ENCODE assay signal across 9 mouse cellular contexts in the genomic region with DNA sequence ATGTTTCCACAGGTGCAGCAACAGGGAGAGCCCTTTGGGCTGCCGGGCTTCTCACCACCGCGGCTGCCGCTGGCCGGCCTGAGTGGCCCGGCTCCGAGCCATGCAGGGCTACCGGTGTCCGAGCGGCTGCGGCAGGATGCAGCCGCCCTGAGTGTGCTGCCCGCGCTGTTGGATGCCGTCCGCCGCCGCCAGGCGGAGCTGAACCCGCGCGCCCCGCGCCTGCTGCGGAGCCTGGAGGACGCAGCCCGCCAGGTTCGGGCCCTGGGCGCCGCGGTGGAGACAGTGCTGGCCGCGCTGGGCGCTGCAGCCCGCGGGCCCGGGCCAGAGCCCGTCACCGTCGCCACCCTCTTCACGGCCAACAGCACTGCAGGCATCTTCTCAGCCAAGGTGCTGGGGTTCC. TPM values are rescaled to one million over a fixed set of nuclear protein-coding genes. Genes with fewer than 3 reads are reported as not detected.
DNase-seq lines count a peak whose midpoint lies in the region; ATAC-seq and TF ChIP-seq lines count a peak whose summit lies in the region.
"Had no signal": no experiment of that assay in that cellular context is flagged by ENCODE, and none has a peak within 500 bp of the region (broad histone marks: within the 10 kb centered on the region; RNA-seq: fewer than 3 reads in every experiment).

No protein-coding gene starts in this region.

- 2% methylated on average over 40 of the region's 41 CpGs for WGBS in embryonic facial prominence, embryonic 15.5 days
- WGBS in heart, embryonic 10.5 days = 1% methylated on average over 41 of the region's 41 CpGs
- WGBS in limb, embryonic 15.5 days = 4% methylated on average over 41 of the region's 41 CpGs
- WGBS in midbrain, embryonic 14.5 days = 1% methylated on average over 41 of the region's 41 CpGs

- H3K4me2 ChIP-seq in embryonic facial prominence, embryonic 15.5 days (replicated peaks) = peak overlapping the region; percentile 56
- H3K4me2 ChIP-seq in limb, embryonic 15.5 days = peak overlapping the region; percentile 63
- peak overlapping the region; percentile 56 for H3K4me2 ChIP-seq in midbrain, embryonic 14.5 days (ENCODE audit: low read length)

- DNase-seq in brain, embryonic 14.5 days (ENCODE audit: low read depth) = peak; percentile 59
- peak; percentile 85 for DNase-seq in heart, embryonic 10.5 days (ENCODE audit: low spot score)
- DNase-seq in kidney, adult 8-10 months = peak; percentile 65 to 77
- peak; percentile 78 for DNase-seq in midbrain, embryonic 14.5 days
- DNase-seq in spleen, adult 12 weeks (ENCODE audit: low spot score) = peak; percentile 42

- H3K4me3 ChIP-seq in embryonic facial prominence, embryonic 15.5 days (replicated peaks) = peak overlapping the region; percentile 38
- peak overlapping the region; percentile 58 for H3K4me3 ChIP-seq in heart, embryonic 10.5 days
- H3K4me3 ChIP-seq in limb, embryonic 15.5 days = peak overlapping the region; percentile 35
- peak overlapping the region; percentile 30 for H3K4me3 ChIP-seq in midbrain, embryonic 14.5 days (replicated peaks; ENCODE audit: low read depth, low read length)

- peak; percentile 61 for TF ChIP-seq CTCF in brain, embryonic 14.5 days (IDR thresholded peaks at IDR 0.05; ENCODE audit: borderline replicate concordance, extremely low read depth, insufficient read depth, insufficient read length)

- H3K4me1 ChIP-seq in embryonic facial prominence, embryonic 15.5 days = peaks cover 29% of the 10 kb centered on the region
- H3K4me1 ChIP-seq in heart, embryonic 10.5 days = peaks cover 25% of the 10 kb centered on the region
- H3K4me1 ChIP-seq in limb, embryonic 15.5 days = peaks cover 28% of the 10 kb centered on the region
- H3K4me1 ChIP-seq in midbrain, embryonic 14.5 days (ENCODE audit: control insufficient read depth, insufficient read depth, low read length) = peaks cover 7% of the 10 kb centered on the region

- no peaks in the 10 kb centered on the region for H3K9me3 ChIP-seq in embryonic facial prominence, embryonic 15.5 days (replicated peaks)
- no peaks in the 10 kb centered on the region for H3K9me3 ChIP-seq in heart, embryonic 10.5 days
- no peaks in the 10 kb centered on the region for H3K9me3 ChIP-seq in limb, embryonic 15.5 days
- no peaks in the 10 kb centered on the region for H3K9me3 ChIP-seq in midbrain, embryonic 14.5 days (ENCODE audit: control insufficient read depth, low read length)

- H3K27me3 ChIP-seq in embryonic facial prominence, embryonic 15.5 days = no peaks in the 10 kb centered on the region
- H3K27me3 ChIP-seq in heart, embryonic 10.5 days (ENCODE audit: insufficient read depth, poor library complexity, severe bottlenecking) = peaks cover 11% of the 10 kb centered on the region; the same call in 1 of the 2 replicates
- no peaks in the 10 kb centered on the region for H3K27me3 ChIP-seq in limb, embryonic 15.5 days
- no peaks in the 10 kb centered on the region for H3K27me3 ChIP-seq in midbrain, embryonic 14.5 days (ENCODE audit: control insufficient read depth, insufficient read depth, low read length)

- H3K36me3 ChIP-seq in embryonic facial prominence, embryonic 15.5 days = no peaks in the 10 kb centered on the region
- H3K36me3 ChIP-seq in heart, embryonic 10.5 days = no peaks in the 10 kb centered on the region
- H3K36me3 ChIP-seq in limb, embryonic 15.5 days = peaks cover 28% of the 10 kb centered on the region
- no peaks in the 10 kb centered on the region for H3K36me3 ChIP-seq in midbrain, embryonic 14.5 days (ENCODE audit: control insufficient read depth, insufficient read depth, low read length)

- no peak for ATAC-seq in embryonic facial prominence, embryonic 15.5 days (ENCODE audit: insufficient number of reproducible peaks, low FRiP score, low TSS enrichment, low read depth)
- ATAC-seq in limb, embryonic 15.5 days (ENCODE audit: insufficient number of reproducible peaks, low FRiP score, low TSS enrichment, low read depth) = no peak
- peak; percentile 18; the same call in 1 of the 2 replicates for ATAC-seq in midbrain, embryonic 14.5 days (ENCODE audit: low FRiP score, low TSS enrichment)
- no peak for ATAC-seq in inflammation-experienced regulatory T-cells, adult 6 months

- no peak for TF ChIP-seq POLR2A in brain, embryonic 14.5 days (IDR thresholded peaks at IDR 0.05; ENCODE audit: borderline replicate concordance, extremely low read depth, insufficient read depth, insufficient read length, poor library complexity, severe bottlenecking)

- no peak overlapping the region for H3K27ac ChIP-seq in embryonic facial prominence, embryonic 15.5 days (replicated peaks)
- H3K27ac ChIP-seq in heart, embryonic 10.5 days = peak overlapping the region; percentile 78
- H3K27ac ChIP-seq in limb, embryonic 15.5 days = no peak overlapping the region
- H3K27ac ChIP-seq in midbrain, embryonic 14.5 days (replicated peaks; ENCODE audit: low read depth, low read length) = no peak overlapping the region

- peak overlapping the region; percentile 31 for H3K9ac ChIP-seq in embryonic facial prominence, embryonic 15.5 days
- peak overlapping the region; percentile 47; the same call in 1 of the 2 replicates for H3K9ac ChIP-seq in limb, embryonic 15.5 days
- peak overlapping the region; percentile 49 for H3K9ac ChIP-seq in midbrain, embryonic 14.5 days (replicated peaks; ENCODE audit: low read length)

RNA-seq across cellular contexts. Expression of a gene that starts 4.5 kb away (rescaled TPM):
- polyA plus RNA-seq in brain, embryonic 14.5 days (2012; rRNA removed) = 8.0 and 12.2 TPM in 2 replicates
- polyA plus RNA-seq in embryonic facial prominence, embryonic 15.5 days (2015; fragmentation: Nextera tagmentation; extraction: Ambion mirVana) = 25.9 and 29.8 TPM in 2 replicates
- 3.4 and 6.5 TPM in 2 replicates for polyA plus RNA-seq in heart, embryonic 10.5 days (2016; fragmentation: Nextera tagmentation; extraction: Ambion mirVana)
- 25.3 and 28.7 TPM in 2 replicates for polyA plus RNA-seq in limb, embryonic 15.5 days (2015; fragmentation: Nextera tagmentation; extraction: Ambion mirVana)
- polyA plus RNA-seq in midbrain, embryonic 14.5 days (2014; fragmentation: Nextera tagmentation; extraction: Ambion mirVana) = 3.5 and 4.3 TPM in 2 replicates
- not detected for polyA plus RNA-seq in inflammation-experienced regulatory T-cells, adult 6 months (2017; shearing (Covaris generic))

RNA-seq across cellular contexts. Expression of a gene that starts 8.3 kb away (rescaled TPM):
- polyA plus RNA-seq in brain, embryonic 14.5 days (2012; rRNA removed) = 51.0 and 78.6 TPM in 2 replicates
- polyA plus RNA-seq in embryonic facial prominence, embryonic 15.5 days (2015; fragmentation: Nextera tagmentation; extraction: Ambion mirVana) = 93.4 and 99.8 TPM in 2 replicates
- 32.3 and 59.4 TPM in 2 replicates for polyA plus RNA-seq in heart, embryonic 10.5 days (2016; fragmentation: Nextera tagmentation; extraction: Ambion mirVana)
- 81.1 and 90.5 TPM in 2 replicates for polyA plus RNA-seq in limb, embryonic 15.5 days (2015; fragmentation: Nextera tagmentation; extraction: Ambion mirVana)
- 47.2 and 54.0 TPM in 2 replicates for polyA plus RNA-seq in midbrain, embryonic 14.5 days (2014; fragmentation: Nextera tagmentation; extraction: Ambion mirVana)
- polyA plus RNA-seq in inflammation-experienced regulatory T-cells, adult 6 months (2017; shearing (Covaris generic)) = 10 to 100 TPM in 1 of 3 experiments, 1 to 10 TPM in 2; 3.2 to 10.9 (median 4.9) TPM

RNA-seq across cellular contexts. Expression of a gene that starts 15.0 kb away (rescaled TPM):
- not detected in 2 replicates for polyA plus RNA-seq in brain, embryonic 14.5 days (2012; rRNA removed)
- 1.1 and 1.3 TPM in 2 replicates for polyA plus RNA-seq in embryonic facial prominence, embryonic 15.5 days (2015; fragmentation: Nextera tagmentation; extraction: Ambion mirVana)
- polyA plus RNA-seq in heart, embryonic 10.5 days (2016; fragmentation: Nextera tagmentation; extraction: Ambion mirVana) = 0.26 TPM in 1 of 2 replicates, not detected in the other
- 0.19 and 0.44 TPM in 2 replicates for polyA plus RNA-seq in limb, embryonic 15.5 days (2015; fragmentation: Nextera tagmentation; extraction: Ambion mirVana)
- 0.12 and 0.16 TPM in 2 replicates for polyA plus RNA-seq in midbrain, embryonic 14.5 days (2014; fragmentation: Nextera tagmentation; extraction: Ambion mirVana)
- not detected for polyA plus RNA-seq in inflammation-experienced regulatory T-cells, adult 6 months (2017; shearing (Covaris generic))
- polyA plus RNA-seq: large intestine, adult 2 months had no signal

RNA-seq across cellular contexts. Expression of a gene that starts 27.4 kb away (rescaled TPM):
- 138 and 171 TPM in 2 replicates for polyA plus RNA-seq in brain, embryonic 14.5 days (2012; rRNA removed)
- polyA plus RNA-seq in embryonic facial prominence, embryonic 15.5 days (2015; fragmentation: Nextera tagmentation; extraction: Ambion mirVana) = 5.2 and 5.7 TPM in 2 replicates
- polyA plus RNA-seq in heart, embryonic 10.5 days (2016; fragmentation: Nextera tagmentation; extraction: Ambion mirVana) = 3.4 and 4.8 TPM in 2 replicates
- polyA plus RNA-seq in limb, embryonic 15.5 days (2015; fragmentation: Nextera tagmentation; extraction: Ambion mirVana) = 4.3 and 4.4 TPM in 2 replicates
- 7.4 and 15.2 TPM in 2 replicates for polyA plus RNA-seq in midbrain, embryonic 14.5 days (2014; fragmentation: Nextera tagmentation; extraction: Ambion mirVana)
- under 1 TPM; 0.31 to 0.87 (median 0.84) TPM for polyA plus RNA-seq in inflammation-experienced regulatory T-cells, adult 6 months (2017; shearing (Covaris generic))

RNA-seq across cellular contexts. Expression of a gene that starts 52.6 kb away (rescaled TPM):
- polyA plus RNA-seq in brain, embryonic 14.5 days (2012; rRNA removed) = 9.3 and 11.2 TPM in 2 replicates
- polyA plus RNA-seq in embryonic facial prominence, embryonic 15.5 days (2015; fragmentation: Nextera tagmentation; extraction: Ambion mirVana) = 27.6 and 28.1 TPM in 2 replicates
- polyA plus RNA-seq in heart, embryonic 10.5 days (2016; fragmentation: Nextera tagmentation; extraction: Ambion mirVana) = 12.9 and 19.8 TPM in 2 replicates
- 23.6 and 26.5 TPM in 2 replicates for polyA plus RNA-seq in limb, embryonic 15.5 days (2015; fragmentation: Nextera tagmentation; extraction: Ambion mirVana)
- 2.9 and 3.4 TPM in 2 replicates for polyA plus RNA-seq in midbrain, embryonic 14.5 days (2014; fragmentation: Nextera tagmentation; extraction: Ambion mirVana)
- polyA plus RNA-seq in inflammation-experienced regulatory T-cells, adult 6 months (2017; shearing (Covaris generic)) = 10 to 100 TPM; 11.3 to 14.3 (median 14.2) TPM
